Mouse (Mus musculus) limb, embryonic 15.5 days (tissue): Measurements from ENCODE around the gene Znhit6. TPM values are rescaled to one million over a fixed set of nuclear protein-coding genes. Genes with fewer than 3 reads are reported as not detected.
A peak's percentile ranks its signal among the peaks of the same experiment; 100 is the strongest.

Experiments
- ATAC-seq: fragments of 200-750 bp; cut with Nextera tagmentation; 2 replicates; pipeline ENCODE4 v1.8.0; 2017; ENCODE audit warnings: low read depth, moderate TSS enrichment; ENCODE audit not compliant: insufficient number of reproducible peaks, low FRiP score, low TSS enrichment
- H3K27ac ChIP-seq: fragments of 300-500 bp; sonication (generic); 2 replicates; pipeline ENCODE4 v1.5.1; 2015; ENCODE audit warnings: moderate library complexity, mild to moderate bottlenecking, inconsistent platforms
- H3K27me3 ChIP-seq: fragments of 300-500 bp; sonication (generic); 2 replicates; pipeline ENCODE4 v1.6.1; 2015; ENCODE audit warnings: inconsistent platforms
- H3K36me3 ChIP-seq: fragments of 300-500 bp; sonication (generic); 2 replicates; pipeline ENCODE4 v1.6.1; 2015; ENCODE audit warnings: inconsistent platforms
- H3K4me1 ChIP-seq: fragments of 300-500 bp; sonication (generic); 2 replicates; pipeline ENCODE4 v1.6.1; 2015; ENCODE audit warnings: inconsistent platforms
- H3K4me2 ChIP-seq: fragments of 300-500 bp; sonication (generic); 2 replicates; pipeline ENCODE4 v1.6.1; 2015; ENCODE audit warnings: mild to moderate bottlenecking, inconsistent platforms
- H3K4me3 ChIP-seq: fragments of 300-500 bp; sonication (generic); 2 replicates; pipeline ENCODE4 v1.5.1; 2015; ENCODE audit warnings: mild to moderate bottlenecking, inconsistent platforms
- H3K9ac ChIP-seq: fragments of 300-500 bp; sonication (generic); 2 replicates; pipeline ENCODE4 v1.6.1; 2015; ENCODE audit warnings: inconsistent platforms
- H3K9me3 ChIP-seq: fragments of 300-500 bp; sonication (generic); 2 replicates; pipeline ENCODE4 v1.6.1; 2016; ENCODE audit warnings: inconsistent platforms
- WGBS: fragments of 180-500 bp; shearing (Covaris S2); methylation state at CpG from one replicate; pipeline ENCODE4 v1.1.7; 2015; 5-methylcytosine and 5-hydroxymethylcytosine counted together
- polyA plus RNA-seq: library from polyadenylated mRNA; unstranded; fragments of >200 nt; fragmentation: Nextera tagmentation; extraction: Ambion mirVana; gene quantifications from 2 replicates; pipeline ENCODE4 v1.2.1, GENCODE M21; 2015

Znhit6 gene
- 33.7 and 37.8 TPM in 2 replicates for polyA plus RNA-seq

DNA sequence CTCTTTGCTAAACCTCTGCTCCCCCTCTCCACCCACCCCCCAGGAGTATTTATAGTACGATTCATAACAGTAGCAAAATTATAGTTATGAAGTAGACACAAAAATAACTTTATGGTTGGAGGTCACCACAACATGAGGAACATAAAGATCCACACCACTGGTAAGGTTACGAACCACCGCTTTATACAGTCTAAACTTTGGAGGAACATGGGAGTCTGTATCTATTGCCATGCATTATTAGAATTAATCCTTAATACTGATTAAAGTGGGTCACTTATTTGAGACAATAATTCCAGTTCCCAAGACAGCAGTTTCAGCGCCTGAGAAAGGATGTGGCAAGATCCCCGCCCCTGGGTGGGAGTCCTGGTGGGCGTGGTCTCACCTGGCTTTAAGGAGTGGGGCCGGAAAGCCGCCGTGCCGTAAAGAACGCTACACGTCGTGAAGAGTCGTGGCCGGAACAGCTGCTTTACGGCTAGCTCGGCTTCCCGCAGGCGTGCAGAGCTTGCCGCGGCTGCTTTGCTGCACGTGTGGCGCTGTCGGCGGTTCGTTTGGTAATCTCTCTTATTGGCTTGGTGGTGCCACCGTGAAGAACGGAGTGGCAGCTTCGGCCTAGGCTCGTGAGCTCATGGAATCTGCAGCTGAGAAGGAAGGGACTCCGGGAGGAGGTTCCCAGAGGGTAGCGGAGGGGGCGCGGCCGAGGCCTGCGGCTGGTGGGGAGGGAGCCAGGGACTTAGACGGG, at the start of gene Znhit6:
TSS of gene Znhit6 (plus strand) at position 463 of the 739 bp plus-strand sequence.
- H3K9ac ChIP-seq: peak within 1 kb of the TSS; percentile 58
- no peaks in the 10 kb centered on the region for H3K27me3 ChIP-seq
- peak within 1 kb of the TSS; percentile 76 for H3K4me3 ChIP-seq
- WGBS: 5% methylated on average over 37 of the region's 37 CpGs
- H3K27ac ChIP-seq: peak within 1 kb of the TSS; percentile 76
- H3K4me2 ChIP-seq: peak within 1 kb of the TSS; percentile 73
- peak; percentile 78 for ATAC-seq
- peaks cover 10% of the 10 kb centered on the region for H3K4me1 ChIP-seq
- peaks cover 21% of the 10 kb centered on the region for H3K36me3 ChIP-seq
- no peaks in the 10 kb centered on the region for H3K9me3 ChIP-seq

- no peaks in the 10 kb centered on the region for H3K4me1 ChIP-seq
- WGBS: 54% methylated on average over 1 of the region's 1 CpGs
Observed at GRCm38 (mm10) chr3:145537870-145538269, 38.1 kb upstream of the Znhit6 start.

GRCm38 (mm10) chr3:145548441-145549415, 27.3 kb upstream of the Znhit6 start:
- Histone ChIP-seq H3K9me3 (no peaks in the 10 kb centered on the region), H3K27me3 (no peaks in the 10 kb centered on the region), H3K4me3 (no peak overlapping the region), H3K4me1 (peaks cover 3% of the 10 kb centered on the region; the same call in 1 of the 2 replicates), H3K4me2 (no peak overlapping the region), H3K9ac (no peak overlapping the region), H3K27ac (no peak overlapping the region), H3K36me3 (no peaks in the 10 kb centered on the region)
- no peak for ATAC-seq
- 65% methylated on average over 10 of the region's 10 CpGs for WGBS

More at GRCm38 (mm10) chr3:145537870-145538269, 38.1 kb upstream of the Znhit6 start:
- Histone ChIP-seq H3K27me3 (no peaks in the 10 kb centered on the region), H3K36me3 (no peaks in the 10 kb centered on the region), H3K4me3 (no peak overlapping the region), H3K4me2 (no peak overlapping the region), H3K27ac (no peak overlapping the region), H3K9ac (no peak overlapping the region), H3K9me3 (no peaks in the 10 kb centered on the region)
- ATAC-seq: no peak

- no peaks in the 10 kb centered on the region for H3K27me3 ChIP-seq
Observed at GRCm38 (mm10) chr3:145550216-145550615, 25.8 kb upstream of the Znhit6 start.

DNA sequence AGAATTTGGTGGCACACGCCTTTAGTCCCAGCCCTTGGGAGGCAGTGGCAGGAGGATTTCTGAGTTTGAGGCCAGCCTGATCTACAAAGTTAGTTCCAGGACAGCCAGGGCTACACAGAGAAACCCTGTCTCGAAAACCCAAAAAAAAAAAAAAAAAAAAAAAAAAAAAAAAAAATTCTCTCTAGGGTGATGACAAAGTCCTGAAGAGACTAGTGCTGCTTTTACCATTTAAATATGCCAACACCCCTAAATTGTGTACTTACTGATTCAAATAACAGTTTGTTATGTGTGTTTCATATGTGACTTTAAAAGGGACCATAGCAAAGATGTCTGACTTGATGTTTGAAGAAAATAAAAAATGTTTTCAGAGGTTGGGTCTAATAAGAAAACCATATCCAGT, 21.6 kb upstream of the Znhit6 start:
- ATAC-seq: no peak
- no peaks in the 10 kb centered on the region for H3K9me3 ChIP-seq
- H3K4me3 ChIP-seq: no peak overlapping the region
- no peaks in the 10 kb centered on the region for H3K27me3 ChIP-seq
- no peak overlapping the region for H3K4me2 ChIP-seq
- H3K36me3 ChIP-seq: no peaks in the 10 kb centered on the region
- peaks cover 5% of the 10 kb centered on the region; the same call in 1 of the 2 replicates for H3K4me1 ChIP-seq
- 85% methylated on average over 2 of the region's 2 CpGs for WGBS
- no peak overlapping the region for H3K9ac ChIP-seq
- no peak overlapping the region for H3K27ac ChIP-seq

More at GRCm38 (mm10) chr3:145550216-145550615, 25.8 kb upstream of the Znhit6 start:
- 76% methylated on average over 3 of the region's 3 CpGs for WGBS
- H3K4me2 ChIP-seq: no peak overlapping the region
- no peaks in the 10 kb centered on the region for H3K36me3 ChIP-seq
- H3K9ac ChIP-seq: no peak overlapping the region
- no peak for ATAC-seq
- no peaks in the 10 kb centered on the region for H3K9me3 ChIP-seq
- H3K4me1 ChIP-seq: peaks cover 3% of the 10 kb centered on the region; the same call in 1 of the 2 replicates
- H3K27ac ChIP-seq: no peak overlapping the region
- H3K4me3 ChIP-seq: no peak overlapping the region

DNA sequence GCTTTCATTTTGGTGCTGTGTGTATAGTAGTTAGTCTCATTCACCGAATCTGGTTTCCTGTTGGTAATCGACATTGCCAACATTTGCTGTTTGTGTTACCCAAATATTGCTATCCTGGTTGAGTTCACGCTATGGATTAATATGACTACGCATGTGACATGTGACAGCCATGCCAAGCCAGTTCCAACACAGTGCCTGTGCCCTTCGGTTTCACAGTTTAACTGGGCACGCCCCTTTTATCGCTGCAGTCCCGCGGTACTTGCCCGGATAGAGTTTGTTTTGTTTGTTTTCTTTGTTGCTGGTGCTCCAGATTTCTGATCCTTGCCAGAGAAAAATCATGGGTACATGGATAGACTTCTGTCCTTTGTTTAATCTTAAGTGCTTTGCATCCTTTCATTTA, 19.8 kb upstream of the Znhit6 start:
- ATAC-seq: no peak
- Histone ChIP-seq H3K27ac (no peak overlapping the region), H3K9me3 (no peaks in the 10 kb centered on the region), H3K4me2 (no peak overlapping the region), H3K9ac (no peak overlapping the region), H3K27me3 (no peaks in the 10 kb centered on the region), H3K4me1 (peaks cover 2% of the 10 kb centered on the region; the same call in 1 of the 2 replicates), H3K36me3 (no peaks in the 10 kb centered on the region), H3K4me3 (no peak overlapping the region)
- WGBS: 93% methylated on average over 10 of the region's 10 CpGs

- ATAC-seq: no peak
- Histone ChIP-seq H3K36me3 (no peaks in the 10 kb centered on the region), H3K27me3 (no peaks in the 10 kb centered on the region), H3K4me1 (peaks cover 2% of the 10 kb centered on the region; the same call in 1 of the 2 replicates), H3K4me2 (no peak overlapping the region), H3K9ac (no peak overlapping the region), H3K27ac (no peak overlapping the region), H3K9me3 (no peaks in the 10 kb centered on the region), H3K4me3 (no peak overlapping the region)
- WGBS: 86% methylated on average over 5 of the region's 5 CpGs
Observed at GRCm38 (mm10) chr3:145559675-145560074, 16.3 kb upstream of the Znhit6 start.

DNA sequence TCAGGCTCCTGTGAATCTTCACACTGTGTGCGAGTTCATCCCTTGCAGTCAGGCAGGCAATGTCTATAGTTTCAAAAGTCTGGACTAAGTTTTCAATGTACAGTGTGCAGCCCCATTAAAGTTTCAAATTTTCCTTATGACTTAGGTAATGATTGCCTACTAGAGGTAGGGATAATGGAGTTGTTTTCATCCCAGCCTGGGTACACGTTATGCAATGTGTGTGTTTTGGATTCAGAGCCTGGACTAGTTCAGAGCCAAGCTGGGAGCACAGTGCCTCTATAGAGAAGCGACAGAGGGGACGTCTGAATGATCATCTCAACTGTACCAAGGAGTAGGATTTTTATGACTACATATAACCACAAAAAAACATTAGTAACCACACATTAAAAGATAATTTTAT, 15.9 kb upstream of the Znhit6 start:
- no peaks in the 10 kb centered on the region for H3K36me3 ChIP-seq
- peak; percentile 82 for ATAC-seq
- no peaks in the 10 kb centered on the region for H3K27me3 ChIP-seq
- WGBS: 49% methylated on average over 4 of the region's 4 CpGs
- H3K4me2 ChIP-seq: no peak overlapping the region
- H3K9ac ChIP-seq: no peak overlapping the region
- no peaks in the 10 kb centered on the region for H3K9me3 ChIP-seq
- H3K27ac ChIP-seq: no peak overlapping the region
- no peak overlapping the region for H3K4me3 ChIP-seq
- H3K4me1 ChIP-seq: peaks cover 2% of the 10 kb centered on the region; the same call in 1 of the 2 replicates

DNA sequence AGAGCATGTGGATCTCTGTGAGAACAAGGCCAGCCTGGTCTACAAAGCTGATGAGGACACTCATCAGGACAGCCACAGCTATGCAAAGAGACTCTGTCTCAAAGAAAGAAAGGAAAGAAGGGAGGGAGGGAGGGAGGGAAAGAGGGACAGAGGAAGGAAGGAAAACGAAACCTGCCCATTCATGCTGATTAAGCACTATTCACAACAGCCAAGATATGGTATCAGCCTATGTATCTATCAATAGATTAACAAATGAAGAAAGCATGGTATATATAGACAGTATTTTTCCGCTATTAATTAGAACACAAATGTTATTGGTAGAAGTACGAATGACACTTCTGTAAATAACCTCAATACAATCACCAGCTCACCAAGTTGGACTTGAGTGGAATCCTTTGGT, 1.5 kb upstream of the Znhit6 start:
- H3K27ac ChIP-seq: no peak overlapping the region
- H3K27me3 ChIP-seq: no peaks in the 10 kb centered on the region
- H3K4me2 ChIP-seq: no peak overlapping the region
- no peak overlapping the region for H3K4me3 ChIP-seq
- 82% methylated on average over 3 of the region's 3 CpGs for WGBS
- H3K9ac ChIP-seq: no peak overlapping the region
- no peaks in the 10 kb centered on the region for H3K9me3 ChIP-seq
- peaks cover 15% of the 10 kb centered on the region for H3K36me3 ChIP-seq
- no peak for ATAC-seq
- H3K4me1 ChIP-seq: peaks cover 10% of the 10 kb centered on the region

DNA sequence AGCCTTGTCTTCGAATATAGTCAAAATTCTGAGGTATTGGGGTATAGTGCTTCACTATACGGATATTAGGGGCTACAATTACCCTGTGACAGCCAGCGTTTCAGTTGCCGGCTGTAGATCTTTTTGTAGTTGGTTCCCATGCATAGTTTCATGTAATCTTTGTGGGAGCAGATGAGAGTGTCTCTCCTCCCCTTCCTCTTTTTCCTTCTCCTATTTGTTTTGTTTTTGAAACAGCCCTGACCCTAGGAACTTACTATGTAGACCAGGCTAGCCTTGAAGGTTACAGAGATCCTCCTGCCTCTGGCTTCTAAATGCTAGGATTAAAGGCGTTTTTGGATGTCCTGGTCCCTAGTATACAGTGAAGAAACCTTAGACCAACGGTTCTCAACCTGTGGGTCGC, 665 bp upstream of the Znhit6 start:
- Histone ChIP-seq H3K9me3 (no peaks in the 10 kb centered on the region), H3K4me3 (no peak overlapping the region), H3K9ac (no peak overlapping the region), H3K4me1 (peaks cover 10% of the 10 kb centered on the region), H3K27ac (no peak overlapping the region), H3K4me2 (no peak overlapping the region), H3K27me3 (no peaks in the 10 kb centered on the region), H3K36me3 (peaks cover 19% of the 10 kb centered on the region)
- 83% methylated on average over 7 of the region's 7 CpGs for WGBS
- no peak for ATAC-seq

DNA sequence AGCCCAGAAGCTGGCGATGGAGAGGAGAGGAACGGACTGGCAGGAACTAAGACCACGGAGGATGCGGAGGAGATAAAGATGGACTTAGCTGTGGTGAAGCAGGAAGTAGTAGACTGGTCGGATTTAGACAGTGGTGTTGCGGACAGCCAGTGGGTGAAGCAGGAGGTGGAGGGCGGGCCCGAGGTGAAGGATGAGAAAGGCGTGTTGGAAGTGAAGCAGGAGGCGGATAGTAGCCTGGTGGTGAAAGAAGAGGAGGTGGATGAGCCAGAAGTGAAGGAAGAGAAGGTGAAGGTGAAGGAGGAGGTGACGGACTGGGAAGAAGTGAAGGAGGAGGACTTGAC, 447 bp downstream of the Znhit6 start:
- peak; percentile 45; the same call in 1 of the 2 replicates for ATAC-seq
- H3K9me3 ChIP-seq: no peaks in the 10 kb centered on the region
- H3K36me3 ChIP-seq: peaks cover 22% of the 10 kb centered on the region
- under 1% methylated on average over 11 of the region's 11 CpGs for WGBS
- H3K4me3 ChIP-seq: peak overlapping the region; percentile 76
- H3K27ac ChIP-seq: peak overlapping the region; percentile 76
- H3K27me3 ChIP-seq: no peaks in the 10 kb centered on the region
- peaks cover 10% of the 10 kb centered on the region for H3K4me1 ChIP-seq
- H3K9ac ChIP-seq: peak overlapping the region; percentile 58
- peak overlapping the region; percentile 73 for H3K4me2 ChIP-seq

GRCm38 (mm10) chr3:145576876-145577275, 871 bp downstream of the Znhit6 start:
- H3K4me1 ChIP-seq: peaks cover 10% of the 10 kb centered on the region
- H3K9ac ChIP-seq: peak overlapping the region; percentile 58
- no peaks in the 10 kb centered on the region for H3K9me3 ChIP-seq
- ATAC-seq: no peak
- H3K36me3 ChIP-seq: peaks cover 22% of the 10 kb centered on the region
- WGBS: 27% methylated on average over 15 of the region's 15 CpGs
- H3K27me3 ChIP-seq: no peaks in the 10 kb centered on the region
- H3K4me2 ChIP-seq: peak overlapping the region; percentile 73
- no peak overlapping the region for H3K27ac ChIP-seq
- peak overlapping the region; percentile 76 for H3K4me3 ChIP-seq
